8 mouse cellular contexts compared by ENCODE assay signal in the genomic region with DNA sequence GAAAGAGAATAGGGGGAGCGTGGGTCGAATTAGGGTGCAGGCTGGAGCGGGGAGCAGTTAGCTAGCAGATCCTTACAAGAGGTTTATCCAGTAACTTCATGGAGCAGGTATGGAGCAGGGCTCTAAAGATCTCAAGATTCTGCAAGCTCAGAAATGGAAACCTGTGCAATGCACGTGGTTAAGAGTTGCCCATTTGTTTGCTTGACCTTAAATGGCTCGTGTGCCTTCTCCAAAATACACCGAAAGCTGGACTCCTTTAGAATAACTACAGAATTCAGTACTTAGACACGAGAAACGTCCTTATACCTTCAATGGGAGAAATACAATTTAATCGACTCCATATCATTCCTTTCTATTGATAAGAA. TPM values are rescaled to one million over a fixed set of nuclear protein-coding genes. Genes with fewer than 3 reads are reported as not detected.
A peak's percentile ranks its signal among the peaks of the same experiment; 100 is the strongest.
DNase-seq lines count a peak whose midpoint lies in the region; ATAC-seq and TF ChIP-seq lines count a peak whose summit lies in the region.

No protein-coding gene starts in this region.

- no peak for TF ChIP-seq CTCF in cerebellum, adult 2 months (IDR thresholded peaks at IDR 0.05; ENCODE audit: borderline replicate concordance, insufficient read depth, low read depth, low read length)
- no peak for TF ChIP-seq CTCF in stomach, postnatal 0 days (IDR thresholded peaks at IDR 0.05; ENCODE audit: low read depth)

- ATAC-seq in neural tube, embryonic 11.5 days (ENCODE audit: insufficient read depth, low FRiP score, low TSS enrichment) = no peak
- peak; percentile 1; the same call in 1 of the 2 replicates for ATAC-seq in liver, embryonic 11.5 days (replicated peaks; ENCODE audit: low FRiP score)
- ATAC-seq in stomach, postnatal 0 days (ENCODE audit: low FRiP score, low TSS enrichment) = no peak

- peak overlapping the region; percentile 82 for H3K27ac ChIP-seq in cerebellum, adult 2 months (ENCODE audit: insufficient read depth, low read length)
- peak overlapping the region; percentile 100 for H3K27ac ChIP-seq in neural tube, embryonic 11.5 days (ENCODE audit: low read depth, low read length)
- H3K27ac ChIP-seq in liver, embryonic 11.5 days (ENCODE audit: low read depth, low read length) = peak overlapping the region; percentile 100
- H3K27ac ChIP-seq in stomach, postnatal 0 days (replicated peaks) = peak overlapping the region; percentile 100

- WGBS in cerebellum, adult 2 months = 15% methylated on average over 9 of the region's 9 CpGs
- WGBS in neural tube, embryonic 11.5 days = 28% methylated on average over 9 of the region's 9 CpGs
- 26% methylated on average over 9 of the region's 9 CpGs for WGBS in liver, embryonic 11.5 days
- WGBS in stomach, postnatal 0 days = 15% methylated on average over 9 of the region's 9 CpGs

- no peak for TF ChIP-seq POLR2A in cerebellum, adult 2 months (IDR thresholded peaks at IDR 0.05; ENCODE audit: borderline replicate concordance, insufficient read depth, low read length)

- TF ChIP-seq EP300 in stomach, postnatal 0 days (optimal IDR thresholded peaks at IDR 0.05) = no peak

- no peaks in the 10 kb centered on the region for H3K9me3 ChIP-seq in neural tube, embryonic 11.5 days (ENCODE audit: control insufficient read depth, low read length)
- no peaks in the 10 kb centered on the region for H3K9me3 ChIP-seq in liver, embryonic 11.5 days (ENCODE audit: control insufficient read depth, low read length)
- no peaks in the 10 kb centered on the region for H3K9me3 ChIP-seq in stomach, postnatal 0 days (ENCODE audit: control insufficient read depth, low read length)

- peaks cover 2% of the 10 kb centered on the region; the same call in 1 of the 2 replicates for H3K4me1 ChIP-seq in cerebellum, adult 2 months (ENCODE audit: control insufficient read depth, insufficient read depth, low read length)
- peaks cover 7% of the 10 kb centered on the region for H3K4me1 ChIP-seq in neural tube, embryonic 11.5 days (ENCODE audit: control insufficient read depth, insufficient read depth, low read length)
- H3K4me1 ChIP-seq in liver, embryonic 11.5 days (replicated peaks; ENCODE audit: control insufficient read depth, insufficient read depth, low read length) = peaks cover 26% of the 10 kb centered on the region
- H3K4me1 ChIP-seq in stomach, postnatal 0 days (replicated peaks; ENCODE audit: control insufficient read depth, insufficient read depth) = 0 out of 2 replicates have a peak, but pooled peaks cover 2% of the 10 kb centered on the region

- no peak for DNase-seq in cerebellum, adult 2 months
- no peak for DNase-seq in cerebellum, adult 8-10 months
- no peak for DNase-seq in neural tube, embryonic 11.5 days (ENCODE audit: low spot score)
- DNase-seq in neural tube, embryonic 10.5 days (ENCODE audit: extremely low spot score, low spot score) = no peak
- DNase-seq in liver, embryonic 11.5 days (ENCODE audit: low spot score) = no peak
- no peak for DNase-seq in stomach, postnatal 0 days (ENCODE audit: low spot score)
- DNase-seq in spleen, postnatal 4 days (ENCODE audit: low spot score in 2 of 2) = no peak
- no peak for DNase-seq in kidney, postnatal 25 days

- H3K36me3 ChIP-seq in neural tube, embryonic 11.5 days (ENCODE audit: control insufficient read depth, insufficient read depth, low read length) = no peaks in the 10 kb centered on the region
- H3K36me3 ChIP-seq in liver, embryonic 11.5 days (ENCODE audit: control insufficient read depth, insufficient read depth, low read length) = no peaks in the 10 kb centered on the region
- no peaks in the 10 kb centered on the region for H3K36me3 ChIP-seq in stomach, postnatal 0 days (ENCODE audit: control insufficient read depth, insufficient read depth, low read length)

- peak overlapping the region; percentile 79 for H3K4me3 ChIP-seq in cerebellum, adult 2 months (replicated peaks; ENCODE audit: insufficient read depth, low read depth, low read length)
- peak overlapping the region; percentile 75 for H3K4me3 ChIP-seq in neural tube, embryonic 11.5 days (ENCODE audit: low read depth, low read length)
- peak overlapping the region; percentile 82 for H3K4me3 ChIP-seq in liver, embryonic 11.5 days (ENCODE audit: low read depth, low read length)
- peak overlapping the region; percentile 86 for H3K4me3 ChIP-seq in stomach, postnatal 0 days (ENCODE audit: low read depth, low read length)

- H3K27me3 ChIP-seq in cerebellum, adult 2 months (ENCODE audit: control insufficient read depth, insufficient read depth, low read length) = no peaks in the 10 kb centered on the region
- no peaks in the 10 kb centered on the region for H3K27me3 ChIP-seq in neural tube, embryonic 11.5 days (ENCODE audit: control insufficient read depth, insufficient read depth, low read length)
- no peaks in the 10 kb centered on the region for H3K27me3 ChIP-seq in liver, embryonic 11.5 days (replicated peaks; ENCODE audit: control insufficient read depth, insufficient read depth, low read length)
- H3K27me3 ChIP-seq in stomach, postnatal 0 days (ENCODE audit: control insufficient read depth, insufficient read depth, low read length) = no peaks in the 10 kb centered on the region

- H3K9ac ChIP-seq in neural tube, embryonic 11.5 days (ENCODE audit: low read length) = peak overlapping the region; percentile 100
- H3K9ac ChIP-seq in liver, embryonic 11.5 days (ENCODE audit: low read depth, low read length) = peak overlapping the region; percentile 98
- peak overlapping the region; percentile 100 for H3K9ac ChIP-seq in stomach, postnatal 0 days (ENCODE audit: low read length)

- H3K4me2 ChIP-seq in neural tube, embryonic 11.5 days (ENCODE audit: low read depth) = peak overlapping the region; percentile 78
- H3K4me2 ChIP-seq in liver, embryonic 11.5 days = peak overlapping the region; percentile 71
- H3K4me2 ChIP-seq in stomach, postnatal 0 days (replicated peaks; ENCODE audit: low read depth) = peak overlapping the region; percentile 62

RNA-seq across cellular contexts. Expression of gene Klf7, which starts 0.4 kb away (rescaled TPM):
- polyA plus RNA-seq in cerebellum, adult 2 months (2012; rRNA removed) = 19.7 and 21.5 TPM in 2 replicates
- 31.6 and 35.5 TPM in 2 replicates for polyA plus RNA-seq in neural tube, embryonic 11.5 days (2014; fragmentation: Nextera tagmentation; extraction: Ambion mirVana)
- polyA plus RNA-seq in liver, embryonic 11.5 days (2014; fragmentation: Nextera tagmentation; extraction: Ambion mirVana) = 9.5 and 10.1 TPM in 2 replicates
- 15.4 and 16.4 TPM in 2 replicates for polyA plus RNA-seq in stomach, postnatal 0 days (2015; fragmentation: Nextera tagmentation; extraction: Ambion mirVana)
